ENCODE assay signal across 8 mouse cellular contexts in genomic region chr17:89910349-89910748, GRCm38 (mm10). TPM values are rescaled to one million over a fixed set of nuclear protein-coding genes. Genes with fewer than 3 reads are reported as not detected.
DNase-seq lines count a peak whose midpoint lies in the region; ATAC-seq and TF ChIP-seq lines count a peak whose summit lies in the region.

TSS of gene Gm10184 (minus strand) at chr17:89910449.

- H3K27me3 ChIP-seq in MEL (ENCODE audit: control insufficient read depth in 1 of 2, insufficient read depth in 2 of 2, low read length in 2 of 2) = no peaks in the 10 kb centered on the region
- no peaks in the 10 kb centered on the region for H3K27me3 ChIP-seq in forebrain, embryonic 15.5 days
- no peaks in the 10 kb centered on the region for H3K27me3 ChIP-seq in limb, embryonic 11.5 days (ENCODE audit: control insufficient read depth, insufficient read depth, low read length)
- no peaks in the 10 kb centered on the region for H3K27me3 ChIP-seq in stomach, embryonic 16.5 days (ENCODE audit: control insufficient read depth, insufficient read depth, low read length)

- no peak within 1 kb of the TSS for H3K4me2 ChIP-seq in forebrain, embryonic 15.5 days (replicated peaks)
- H3K4me2 ChIP-seq in limb, embryonic 11.5 days (ENCODE audit: low read depth, severe bottlenecking) = no peak within 1 kb of the TSS
- no peak within 1 kb of the TSS for H3K4me2 ChIP-seq in stomach, embryonic 16.5 days (ENCODE audit: low read depth, low read length)

- no peaks in the 10 kb centered on the region for H3K36me3 ChIP-seq in MEL (ENCODE audit: control insufficient read depth in 1 of 2, insufficient read depth in 2 of 2, low read length in 2 of 2)
- no peaks in the 10 kb centered on the region for H3K36me3 ChIP-seq in forebrain, embryonic 15.5 days
- H3K36me3 ChIP-seq in limb, embryonic 11.5 days (ENCODE audit: control insufficient read depth, insufficient read depth, low read length) = no peaks in the 10 kb centered on the region
- H3K36me3 ChIP-seq in stomach, embryonic 16.5 days (ENCODE audit: control insufficient read depth, insufficient read depth, low read length) = no peaks in the 10 kb centered on the region

- ATAC-seq in forebrain, embryonic 15.5 days (replicated peaks) = no peak
- ATAC-seq in limb, embryonic 11.5 days (ENCODE audit: insufficient number of reproducible peaks, low FRiP score, low TSS enrichment, low read depth) = no peak
- ATAC-seq in stomach, embryonic 16.5 days (ENCODE audit: insufficient read depth, low FRiP score) = no peak

- H3K4me1 ChIP-seq in MEL (ENCODE audit: control insufficient read depth in 1 of 2, insufficient read depth in 2 of 2, low read length in 2 of 2) = no peaks in the 10 kb centered on the region
- no peaks in the 10 kb centered on the region for H3K4me1 ChIP-seq in forebrain, embryonic 15.5 days
- no peaks in the 10 kb centered on the region for H3K4me1 ChIP-seq in limb, embryonic 11.5 days (ENCODE audit: control insufficient read depth, insufficient read depth, low read length)
- H3K4me1 ChIP-seq in stomach, embryonic 16.5 days (ENCODE audit: control insufficient read depth, insufficient read depth, low read length) = no peaks in the 10 kb centered on the region

- 97% methylated on average over 6 of the region's 6 CpGs for WGBS in forebrain, embryonic 15.5 days
- WGBS in limb, embryonic 11.5 days = 94% methylated on average over 6 of the region's 6 CpGs
- WGBS in stomach, embryonic 16.5 days = 88% methylated on average over 6 of the region's 6 CpGs

- DNase-seq in gastrocnemius, postnatal 4 days (ENCODE audit: low spot score in 2 of 2) = no peak
- no peak for DNase-seq in gastrocnemius, adult 8-10 months (ENCODE audit: low spot score in 2 of 2)
- DNase-seq in MEL (ENCODE audit: low read depth, low spot score) = no peak
- no peak for DNase-seq in limb, embryonic 11.5 days (ENCODE audit: low spot score)
- DNase-seq in layer of hippocampus, postnatal 25 days (ENCODE audit: extremely low spot score in 1 of 2, low spot score in 1 of 2) = no peak
- DNase-seq in gastrocnemius, postnatal 25 days = no peak

- no peak for TF ChIP-seq EP300 in MEL (IDR thresholded peaks at IDR 0.05; ENCODE audit: low read depth in 1 of 2, low read length in 2 of 2)

- H3K9me3 ChIP-seq in MEL (replicated peaks; ENCODE audit: insufficient read depth, low read length) = no peaks in the 10 kb centered on the region
- H3K9me3 ChIP-seq in forebrain, embryonic 15.5 days = no peaks in the 10 kb centered on the region
- H3K9me3 ChIP-seq in limb, embryonic 11.5 days (ENCODE audit: control insufficient read depth, low read length) = no peaks in the 10 kb centered on the region
- no peaks in the 10 kb centered on the region for H3K9me3 ChIP-seq in stomach, embryonic 16.5 days (replicated peaks; ENCODE audit: control insufficient read depth, low read length)

- no peak for TF ChIP-seq POLR2A in MEL (IDR thresholded peaks at IDR 0.05; ENCODE audit: control insufficient read depth in 1 of 2, insufficient read depth in 1 of 2, low read depth in 1 of 2, low read length in 2 of 2, poor library complexity in 1 of 2)

- no peak for TF ChIP-seq RAD21 in MEL (IDR thresholded peaks at IDR 0.05; ENCODE audit: low read depth, low read length)

- H3K79me2 ChIP-seq in MEL (ENCODE audit: control insufficient read depth, insufficient read depth, low read length, poor library complexity) = no peaks in the 10 kb centered on the region

- no peak within 1 kb of the TSS for H3K27ac ChIP-seq in MEL (ENCODE audit: control insufficient read depth, low read depth, low read length)
- no peak within 1 kb of the TSS for H3K27ac ChIP-seq in forebrain, embryonic 15.5 days (replicated peaks)
- H3K27ac ChIP-seq in limb, embryonic 11.5 days (replicated peaks; ENCODE audit: low read depth, low read length) = no peak within 1 kb of the TSS
- H3K27ac ChIP-seq in stomach, embryonic 16.5 days (ENCODE audit: low read length) = no peak within 1 kb of the TSS

- no peak within 1 kb of the TSS for H3K9ac ChIP-seq in MEL (ENCODE audit: control insufficient read depth, low read depth, low read length, poor library complexity, severe bottlenecking)
- H3K9ac ChIP-seq in forebrain, embryonic 15.5 days (replicated peaks) = no peak within 1 kb of the TSS
- H3K9ac ChIP-seq in limb, embryonic 11.5 days (ENCODE audit: low read length) = no peak within 1 kb of the TSS
- no peak within 1 kb of the TSS for H3K9ac ChIP-seq in stomach, embryonic 16.5 days (ENCODE audit: low read length)

- TF ChIP-seq CTCF in MEL (IDR thresholded peaks at IDR 0.05 in 2 of 3, conservative IDR thresholded peaks at IDR 0.05 in 1 of 3; ENCODE audit: control insufficient read depth in 1 of 3, insufficient read depth in 1 of 3, low read depth in 2 of 3, low read length in 3 of 3, poor library complexity in 1 of 3, severe bottlenecking in 1 of 3) = no peak

- H3K4me3 ChIP-seq in MEL (ENCODE audit: control insufficient read depth in 1 of 2, insufficient read depth in 1 of 2, low read depth in 2 of 2, low read length in 2 of 2) = no peak within 1 kb of the TSS
- H3K4me3 ChIP-seq in forebrain, embryonic 15.5 days = no peak within 1 kb of the TSS
- no peak within 1 kb of the TSS for H3K4me3 ChIP-seq in limb, embryonic 11.5 days (ENCODE audit: low read depth, low read length)
- no peak within 1 kb of the TSS for H3K4me3 ChIP-seq in stomach, embryonic 16.5 days (replicated peaks; ENCODE audit: low read length)

TF ChIP-seq in MEL, 35 proteins besides CTCF, POLR2A, EP300 and RAD21:
- TF ChIP-seq TCF12 (IDR thresholded peaks at IDR 0.05; ENCODE audit: low read depth, low read length) (no peak), MAZ (IDR thresholded peaks at IDR 0.05; ENCODE audit: low read depth, low read length) (no peak)

RNA-seq across cellular contexts. Expression of gene Gm10184, which starts in this region (rescaled TPM):
- 10 to 100 TPM; 12.4 to 20.0 TPM for total RNA-seq in gastrocnemius, postnatal 4 days (2021)
- total RNA-seq in gastrocnemius, adult 8-10 months (2022) = 1 to 10 TPM; 2.0 to 8.4 (median 3.3) TPM
- 249 and 274 TPM in 2 replicates for total RNA-seq in MEL (2012; rRNA removed)
- polyA plus RNA-seq in MEL (2012; ENCODE audit: insufficient read depth in 1 of 2, insufficient read length in 2 of 2, low read depth in 1 of 2, low replicate concordance in 2 of 2, missing spikeins in 1 of 2) = 100 to 1,000 TPM; 182 to 361 TPM
- 30.8 and 31.1 TPM in 2 replicates for polyA plus RNA-seq in forebrain, embryonic 15.5 days (2015; fragmentation: Nextera tagmentation; extraction: Ambion mirVana)
- 66.7 and 67.2 TPM in 2 replicates for polyA plus RNA-seq in limb, embryonic 11.5 days (2014; fragmentation: Nextera tagmentation; extraction: Ambion mirVana)
- 44.9 and 98.1 TPM in 2 replicates for polyA plus RNA-seq in stomach, embryonic 16.5 days (2015; fragmentation: Nextera tagmentation; extraction: Ambion mirVana)
- 1 to 10 TPM; 6.1 to 8.4 TPM for total RNA-seq in layer of hippocampus, postnatal 25 days (2021)
- total RNA-seq in gastrocnemius, postnatal 25 days (2021) = 1 to 10 TPM; 5.5 to 5.6 TPM

Comparison
In these comparisons a context has a peak if more than half of its experiments do, and no peak if none do; other contexts are left out.
1. RNA of gene Gm10184 (total RNA-seq): 249 to 274 TPM in MEL; 12.4 to 20.0 TPM in gastrocnemius, postnatal 4 days, 6.1 to 8.4 TPM in layer of hippocampus, postnatal 25 days, 5.5 to 5.6 TPM in gastrocnemius, postnatal 25 days and 2.0 to 8.4 TPM in gastrocnemius, adult 8-10 months; every median in the first group is over 10 times any median in the second.